8 mouse cellular contexts compared by ENCODE assay signal in the genomic region with DNA sequence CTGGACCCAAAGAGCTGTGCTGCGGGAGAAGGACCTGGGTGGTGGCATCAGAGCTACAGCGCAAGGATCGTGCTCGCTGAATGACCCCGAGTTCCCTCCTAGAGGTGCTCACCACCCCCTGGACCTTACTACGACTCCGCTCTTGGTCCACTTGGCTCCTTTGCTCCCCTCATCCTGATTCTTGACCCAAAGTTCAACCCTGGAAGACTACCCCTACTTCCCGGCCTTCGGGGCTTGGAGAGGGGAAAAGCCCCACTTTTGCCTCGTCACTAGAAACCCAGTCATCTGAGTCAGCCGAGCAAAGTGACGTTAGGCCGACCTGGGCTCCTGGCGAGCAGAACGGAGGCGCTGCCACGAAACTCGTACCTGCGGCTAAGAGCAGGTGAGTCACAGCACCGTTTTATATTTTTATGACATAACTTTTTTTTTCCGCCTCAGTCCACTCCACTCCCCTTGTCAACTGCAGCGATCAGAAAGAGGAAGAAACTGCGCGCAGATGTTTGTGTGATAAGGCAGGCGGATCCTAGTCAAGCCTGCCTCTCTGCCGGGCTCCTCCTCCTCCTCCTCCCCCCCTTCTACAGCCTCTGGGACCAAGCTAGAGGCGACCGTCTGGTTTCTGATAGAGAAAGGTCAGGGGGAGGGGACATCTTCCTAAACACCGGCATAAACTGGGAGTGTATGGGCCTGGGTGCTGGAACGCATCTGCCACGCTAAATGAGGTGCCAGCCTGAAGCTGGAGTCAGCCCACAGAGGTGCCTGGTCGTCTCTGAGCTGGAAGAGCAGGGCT. TPM values are rescaled to one million over a fixed set of nuclear protein-coding genes. Genes with fewer than 3 reads are reported as not detected.
DNase-seq lines count a peak whose midpoint lies in the region; ATAC-seq and TF ChIP-seq lines count a peak whose summit lies in the region.

TSS of gene Foxa1 (minus strand) at position 502 of the 787 bp plus-strand sequence.

- 0 out of 2 replicates have a peak within 1 kb of the TSS, but pooled peaks have one; percentile 22 for H3K9ac ChIP-seq in heart, embryonic 12.5 days
- peak within 1 kb of the TSS; percentile 39; the same call in 1 of the 2 replicates for H3K9ac ChIP-seq in embryonic facial prominence, embryonic 11.5 days (replicated peaks; ENCODE audit: low read length)
- peak within 1 kb of the TSS; percentile 65 for H3K9ac ChIP-seq in intestine, embryonic 15.5 days
- peak within 1 kb of the TSS; percentile 74 for H3K9ac ChIP-seq in stomach, postnatal 0 days (ENCODE audit: low read length)

- TF ChIP-seq CTCF in stomach, postnatal 0 days (IDR thresholded peaks at IDR 0.05; ENCODE audit: low read depth) = no peak

- H3K36me3 ChIP-seq in heart, embryonic 12.5 days = no peaks in the 10 kb centered on the region
- H3K36me3 ChIP-seq in embryonic facial prominence, embryonic 11.5 days (replicated peaks; ENCODE audit: control insufficient read depth, insufficient read depth, low read depth, low read length) = no peaks in the 10 kb centered on the region
- H3K36me3 ChIP-seq in intestine, embryonic 15.5 days = no peaks in the 10 kb centered on the region
- no peaks in the 10 kb centered on the region; the same call in 1 of the 2 replicates for H3K36me3 ChIP-seq in stomach, postnatal 0 days (ENCODE audit: control insufficient read depth, insufficient read depth, low read length)

- H3K4me1 ChIP-seq in heart, embryonic 12.5 days (replicated peaks) = peaks cover 42% of the 10 kb centered on the region
- peaks cover 4% of the 10 kb centered on the region for H3K4me1 ChIP-seq in embryonic facial prominence, embryonic 11.5 days (ENCODE audit: control insufficient read depth, insufficient read depth, low read length)
- peaks cover 15% of the 10 kb centered on the region for H3K4me1 ChIP-seq in intestine, embryonic 15.5 days (replicated peaks)
- H3K4me1 ChIP-seq in stomach, postnatal 0 days (replicated peaks; ENCODE audit: control insufficient read depth, insufficient read depth) = no peaks in the 10 kb centered on the region

- H3K9me3 ChIP-seq in heart, embryonic 12.5 days (replicated peaks) = no peaks in the 10 kb centered on the region
- H3K9me3 ChIP-seq in embryonic facial prominence, embryonic 11.5 days (replicated peaks; ENCODE audit: control insufficient read depth, low read length) = no peaks in the 10 kb centered on the region
- no peaks in the 10 kb centered on the region for H3K9me3 ChIP-seq in intestine, embryonic 15.5 days
- H3K9me3 ChIP-seq in stomach, postnatal 0 days (ENCODE audit: control insufficient read depth, low read length) = no peaks in the 10 kb centered on the region

- H3K4me3 ChIP-seq in heart, embryonic 12.5 days = peak within 1 kb of the TSS; percentile 59
- H3K4me3 ChIP-seq in embryonic facial prominence, embryonic 11.5 days (ENCODE audit: low read depth, low read length) = peak within 1 kb of the TSS; percentile 40
- peak within 1 kb of the TSS; percentile 61 for H3K4me3 ChIP-seq in intestine, embryonic 15.5 days (replicated peaks)
- H3K4me3 ChIP-seq in stomach, postnatal 0 days (ENCODE audit: low read depth, low read length) = peak within 1 kb of the TSS; percentile 52

- no peak within 1 kb of the TSS for H3K27ac ChIP-seq in heart, embryonic 12.5 days (ENCODE audit: poor library complexity, severe bottlenecking)
- H3K27ac ChIP-seq in embryonic facial prominence, embryonic 11.5 days (replicated peaks; ENCODE audit: low read depth, low read length) = no peak within 1 kb of the TSS
- peak within 1 kb of the TSS; percentile 93 for H3K27ac ChIP-seq in intestine, embryonic 15.5 days
- peak within 1 kb of the TSS; percentile 95 for H3K27ac ChIP-seq in stomach, postnatal 0 days (replicated peaks)

- peaks cover 91% of the 10 kb centered on the region for H3K27me3 ChIP-seq in heart, embryonic 12.5 days (replicated peaks)
- peaks cover 79% of the 10 kb centered on the region for H3K27me3 ChIP-seq in embryonic facial prominence, embryonic 11.5 days (ENCODE audit: control insufficient read depth, insufficient read depth, low read length)
- H3K27me3 ChIP-seq in intestine, embryonic 15.5 days (replicated peaks) = peaks cover 70% of the 10 kb centered on the region
- H3K27me3 ChIP-seq in stomach, postnatal 0 days (ENCODE audit: control insufficient read depth, insufficient read depth, low read length) = peaks cover 8% of the 10 kb centered on the region

- no peak for DNase-seq in heart, adult 8-10 months (ENCODE audit: low spot score)
- DNase-seq in embryonic facial prominence, embryonic 11.5 days (ENCODE audit: low spot score) = no peak
- peak; percentile 45 for DNase-seq in lung, postnatal 25 days (ENCODE audit: low spot score)
- peak; percentile 80 for DNase-seq in stomach, postnatal 0 days (ENCODE audit: low spot score)
- DNase-seq in cerebellum, adult 9-11 months = no peak
- no peak for DNase-seq in right cerebral cortex, postnatal 14 days

- H3K4me2 ChIP-seq in heart, embryonic 12.5 days = peak within 1 kb of the TSS; percentile 94
- H3K4me2 ChIP-seq in embryonic facial prominence, embryonic 11.5 days (ENCODE audit: low read depth, low read length) = peak within 1 kb of the TSS; percentile 94
- peak within 1 kb of the TSS; percentile 90 for H3K4me2 ChIP-seq in intestine, embryonic 15.5 days (replicated peaks)
- H3K4me2 ChIP-seq in stomach, postnatal 0 days (replicated peaks; ENCODE audit: low read depth) = peak within 1 kb of the TSS; percentile 57

- ATAC-seq in heart, embryonic 12.5 days (ENCODE audit: insufficient number of reproducible peaks, low FRiP score) = no peak
- 0 out of 2 replicates have a peak, but pooled peaks have one; percentile 2 for ATAC-seq in embryonic facial prominence, embryonic 11.5 days (replicated peaks; ENCODE audit: insufficient number of reproducible peaks, low FRiP score, low TSS enrichment, low read depth)
- ATAC-seq in intestine, embryonic 15.5 days = peak; percentile 67
- peak; percentile 57 for ATAC-seq in stomach, postnatal 0 days (ENCODE audit: low FRiP score, low TSS enrichment)

- TF ChIP-seq EP300 in stomach, postnatal 0 days (optimal IDR thresholded peaks at IDR 0.05) = no peak

- WGBS in heart, embryonic 12.5 days = under 1% methylated on average over 32 of the region's 32 CpGs
- WGBS in embryonic facial prominence, embryonic 11.5 days = under 1% methylated on average over 32 of the region's 32 CpGs
- WGBS in intestine, embryonic 15.5 days = under 1% methylated on average over 32 of the region's 32 CpGs
- 1% methylated on average over 32 of the region's 32 CpGs for WGBS in stomach, postnatal 0 days

RNA-seq across cellular contexts. Expression of gene Foxa1, which starts in this region (rescaled TPM):
- polyA plus RNA-seq in heart, embryonic 12.5 days (2016; fragmentation: Nextera tagmentation; extraction: Ambion mirVana) = 0.13 and 0.26 TPM in 2 replicates
- total RNA-seq in heart, adult 8-10 months (2022) = under 1 TPM in 1 of 4 experiments, not detected in 3; 0.14 TPM
- polyA plus RNA-seq in embryonic facial prominence, embryonic 11.5 days (2014; fragmentation: Nextera tagmentation; extraction: Ambion mirVana) = 1.5 and 1.9 TPM in 2 replicates
- polyA plus RNA-seq in intestine, embryonic 15.5 days (2015; fragmentation: Nextera tagmentation; extraction: Ambion mirVana) = 6.4 and 8.9 TPM in 2 replicates
- polyA plus RNA-seq in stomach, postnatal 0 days (2015; fragmentation: Nextera tagmentation; extraction: Ambion mirVana) = 16.1 and 28.9 TPM in 2 replicates

Comparison
In these comparisons a context has a peak if more than half of its experiments do, and no peak if none do; other contexts are left out.
1. H3K27ac ChIP-seq: peak in intestine, embryonic 15.5 days (single experiment) and stomach, postnatal 0 days (single experiment); none in heart, embryonic 12.5 days (single experiment) and embryonic facial prominence, embryonic 11.5 days (single experiment).
2. H3K9ac ChIP-seq: peak in every context shown above with its lines; median percentile 74 in stomach, postnatal 0 days; 65 in intestine, embryonic 15.5 days; 39 in embryonic facial prominence, embryonic 11.5 days; 22 in heart, embryonic 12.5 days.
3. DNase-seq: peak in lung, postnatal 25 days (single experiment) and stomach, postnatal 0 days (single experiment); none in heart, adult 8-10 months (single experiment), embryonic facial prominence, embryonic 11.5 days (single experiment), cerebellum, adult 9-11 months (single experiment) and right cerebral cortex, postnatal 14 days (single experiment).
4. Peak in every context shown above with its lines, with median percentiles within 50 percentile points of each other: H3K4me2 ChIP-seq and H3K4me3 ChIP-seq.